Mouse (Mus musculus) intestine, embryonic 14.5 days (tissue): ENCODE measurements around the gene Fam166b. TPM values are rescaled to one million over a fixed set of nuclear protein-coding genes. Genes with fewer than 3 reads are reported as not detected.

Source experiments
- ATAC-seq: fragments of 200-750 bp; cut with Nextera tagmentation; replicated peaks from 2 replicates; pipeline ENCODE4 v1.8.0; 2017; ENCODE audit warnings: low read depth, moderate number of reproducible peaks, moderate TSS enrichment, moderate library complexity; ENCODE audit not compliant: low FRiP score, low TSS enrichment
- DNase-seq: peaks from one replicate; pipeline ENCODE4 v3.0.0-alpha.2; 2018; ENCODE audit warnings: low spot score
- H3K27ac ChIP-seq: fragments of 300-500 bp; sonication (generic); 2 replicates; pipeline ENCODE4 v1.5.1; 2014; ENCODE audit warnings: low read depth, mild to moderate bottlenecking, control low read depth
- H3K27me3 ChIP-seq: fragments of 300-500 bp; sonication (generic); replicated peaks from 2 replicates; pipeline ENCODE4 v1.6.1; 2014; ENCODE audit warnings: low read length, control low read depth; ENCODE audit not compliant: control insufficient read depth, insufficient read depth
- H3K36me3 ChIP-seq: fragments of 300-500 bp; sonication (generic); 2 replicates; pipeline ENCODE4 v1.6.1; 2014; ENCODE audit warnings: low read length, control low read depth; ENCODE audit not compliant: control insufficient read depth, insufficient read depth
- H3K4me1 ChIP-seq: fragments of 300-500 bp; sonication (generic); replicated peaks from 2 replicates; pipeline ENCODE4 v1.6.1; 2014; ENCODE audit warnings: low read length, control low read depth, mixed read lengths; ENCODE audit not compliant: control insufficient read depth, insufficient read depth
- H3K4me2 ChIP-seq: fragments of 300-500 bp; sonication (generic); 2 replicates; pipeline ENCODE4 v1.6.1; 2014; ENCODE audit warnings: low read length
- H3K4me3 ChIP-seq: fragments of 300-500 bp; sonication (generic); 2 replicates; pipeline ENCODE4 v1.5.1; 2014; ENCODE audit warnings: low read depth, low read length, control low read depth, mixed read lengths
- H3K9ac ChIP-seq: fragments of 300-500 bp; sonication (generic); 2 replicates; pipeline ENCODE4 v1.6.1; 2014; ENCODE audit warnings: mild to moderate bottlenecking, low read length
- H3K9me3 ChIP-seq: fragments of 300-500 bp; sonication (generic); 2 replicates; pipeline ENCODE4 v1.6.1; 2016; ENCODE audit warnings: low read length, control low read depth; ENCODE audit not compliant: control insufficient read depth
- WGBS: fragments of 180-500 bp; shearing (Covaris S2); extraction: QIAGEN DNeasy Blood & Tissue Kit; methylation state at CpG from one replicate; pipeline ENCODE4 v1.1.7; 2014; 5-methylcytosine and 5-hydroxymethylcytosine counted together
- polyA plus RNA-seq: library from polyadenylated mRNA; unstranded; fragments of >200 nt; fragmentation: Nextera tagmentation; extraction: Ambion mirVana; gene quantifications from 2 replicates; pipeline ENCODE4 v1.2.1, GENCODE M21; 2014

Gene Fam166b
- polyA plus RNA-seq, 1 experiment from 2014 or later = 0.18 TPM

DNA sequence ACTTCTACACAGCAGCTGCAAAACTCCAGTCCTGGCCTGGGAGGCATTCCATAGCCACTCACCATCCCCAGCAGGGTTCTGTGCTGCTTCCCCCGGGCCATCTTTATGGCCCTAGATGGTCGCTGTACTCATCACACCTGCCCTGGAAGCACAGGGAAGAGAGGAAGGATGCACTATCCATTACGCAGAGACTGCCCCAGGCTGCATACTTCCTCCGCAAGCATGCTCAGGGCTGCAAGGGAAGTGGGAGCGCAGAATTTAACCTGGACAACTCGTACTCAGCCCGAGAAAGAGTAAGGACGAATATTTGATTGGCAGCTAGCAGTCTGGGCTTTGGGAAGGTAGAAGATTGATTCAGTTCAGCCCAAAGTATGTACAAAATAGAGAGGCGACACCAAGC lies 33.1 kb downstream of the Fam166b start:
- ATAC-seq = no peak
- Histone ChIP-seq H3K27ac (no peak overlapping the region), H3K4me3 (no peak overlapping the region), H3K4me2 (no peak overlapping the region), H3K9ac (no peak overlapping the region), H3K4me1 (peaks cover 41% of the 10 kb centered on the region), H3K36me3 (no peaks in the 10 kb centered on the region), H3K27me3 (no peaks in the 10 kb centered on the region), H3K9me3 (no peaks in the 10 kb centered on the region)
- 73% methylated on average over 9 of the region's 9 CpGs for WGBS
- no peak for DNase-seq

DNA sequence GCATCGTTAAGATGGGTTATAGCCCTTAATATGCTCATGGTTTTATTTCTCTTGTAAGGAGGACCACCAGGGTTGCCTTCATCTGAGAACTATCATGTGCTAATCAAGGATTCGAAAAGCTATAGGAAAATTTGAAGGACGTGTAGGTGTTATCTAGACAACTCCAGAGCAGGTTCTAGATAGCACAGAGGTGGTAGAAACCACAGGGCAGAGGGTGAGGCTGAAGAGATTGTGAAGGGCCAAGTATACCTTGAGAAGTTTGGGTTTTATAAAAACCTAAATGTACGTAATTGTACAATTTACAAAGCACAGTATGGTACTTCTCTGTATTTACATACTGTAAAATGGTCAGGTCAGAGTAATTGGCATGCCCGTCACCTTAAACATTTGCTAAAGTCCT lies 33.8 kb downstream of the Fam166b start:
- peaks cover 36% of the 10 kb centered on the region for H3K4me1 ChIP-seq
- peak overlapping the region; percentile 20 for H3K4me2 ChIP-seq
- ATAC-seq (no peak), DNase-seq (no peak)
- H3K27me3 ChIP-seq = no peaks in the 10 kb centered on the region
- 82% methylated on average over 5 of the region's 5 CpGs for WGBS
- H3K9ac ChIP-seq = no peak overlapping the region
- no peak overlapping the region for H3K4me3 ChIP-seq
- no peaks in the 10 kb centered on the region for H3K36me3 ChIP-seq
- peak overlapping the region; percentile 93 for H3K27ac ChIP-seq
- H3K9me3 ChIP-seq = no peaks in the 10 kb centered on the region

DNA sequence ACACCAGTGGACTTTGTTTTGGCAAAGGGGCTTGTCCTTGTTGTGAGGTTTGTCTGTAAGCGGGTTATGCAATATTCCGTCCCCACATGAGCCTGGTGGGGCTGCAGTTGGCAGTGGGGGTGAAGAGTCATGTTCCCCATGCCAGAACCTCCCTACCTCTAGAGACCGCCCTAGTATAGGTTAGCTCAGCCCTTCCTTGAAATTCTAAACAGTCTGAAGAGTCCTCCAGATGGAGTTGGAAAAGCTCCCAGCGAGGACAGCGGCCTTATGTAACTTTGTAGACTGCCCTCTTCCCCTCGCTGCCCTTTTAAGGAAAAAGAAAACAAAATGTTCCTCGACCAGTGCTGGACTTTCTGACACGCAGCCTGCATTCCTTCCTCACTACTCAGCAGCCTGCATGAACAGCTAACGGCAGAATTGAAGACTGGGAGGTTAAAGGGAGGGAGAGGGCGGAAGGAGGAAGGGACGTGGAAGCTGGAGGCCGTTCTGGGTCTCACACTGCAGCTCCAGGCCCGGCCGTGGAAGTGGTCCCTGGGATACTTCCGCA lies 34.5 kb downstream of the Fam166b start:
- Histone ChIP-seq H3K9ac (no peak overlapping the region), H3K4me2 (peak overlapping the region; percentile 20), H3K27ac (peak overlapping the region; percentile 93), H3K4me3 (no peak overlapping the region), H3K4me1 (peaks cover 31% of the 10 kb centered on the region), H3K36me3 (no peaks in the 10 kb centered on the region), H3K27me3 (no peaks in the 10 kb centered on the region), H3K9me3 (no peaks in the 10 kb centered on the region)
- ATAC-seq = peak; percentile 63
- 21% methylated on average over 15 of the region's 15 CpGs for WGBS
- peak; percentile 71 for DNase-seq

DNA sequence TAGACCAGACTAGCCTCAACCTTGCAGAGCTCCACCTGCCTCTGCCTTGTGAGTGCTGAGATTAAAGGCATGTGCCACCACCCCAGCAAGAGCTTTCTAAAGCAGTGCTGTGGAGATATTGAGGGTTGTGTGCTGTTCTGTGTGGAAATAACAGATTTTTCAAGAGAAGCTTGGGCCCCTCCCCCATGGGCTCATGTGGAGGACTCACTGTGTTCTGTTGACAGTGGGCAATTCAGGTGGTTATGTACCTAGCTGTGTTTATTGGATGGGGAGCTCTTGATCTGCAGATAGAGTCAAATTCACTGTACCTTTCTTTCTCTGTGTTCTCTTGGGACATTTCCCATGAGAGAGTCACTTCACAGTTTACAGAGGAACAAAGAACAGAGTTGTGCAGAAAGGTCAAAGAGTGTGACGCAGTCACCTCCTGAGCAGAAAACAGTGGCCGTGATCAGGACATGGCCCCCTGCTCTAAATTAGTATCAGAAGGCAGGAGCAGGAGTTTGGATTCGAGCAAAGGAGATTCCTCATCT lies 37.3 kb downstream of the Fam166b start:
- ATAC-seq (no peak), DNase-seq (no peak)
- Histone ChIP-seq H3K4me1 (peaks cover 14% of the 10 kb centered on the region), H3K4me3 (no peak overlapping the region), H3K27me3 (no peaks in the 10 kb centered on the region), H3K9me3 (no peaks in the 10 kb centered on the region), H3K4me2 (no peak overlapping the region), H3K9ac (no peak overlapping the region), H3K36me3 (no peaks in the 10 kb centered on the region), H3K27ac (no peak overlapping the region)
- 79% methylated on average over 3 of the region's 3 CpGs for WGBS

- no peak for DNase-seq
- H3K9ac ChIP-seq = no peak overlapping the region
- peak overlapping the region; percentile 18; the same call in 1 of the 2 replicates for H3K27ac ChIP-seq
- H3K36me3 ChIP-seq = no peaks in the 10 kb centered on the region
- ATAC-seq = no peak
- H3K4me3 ChIP-seq = no peak overlapping the region
- H3K9me3 ChIP-seq = no peaks in the 10 kb centered on the region
- H3K4me2 ChIP-seq = no peak overlapping the region
- H3K27me3 ChIP-seq = no peaks in the 10 kb centered on the region
- H3K4me1 ChIP-seq = peaks cover 13% of the 10 kb centered on the region
- 62% methylated on average over 9 of the region's 9 CpGs for WGBS
These were observed 39.0 kb downstream of the Fam166b start for GRCm38 (mm10) chr4:43389845-43390440.

DNA sequence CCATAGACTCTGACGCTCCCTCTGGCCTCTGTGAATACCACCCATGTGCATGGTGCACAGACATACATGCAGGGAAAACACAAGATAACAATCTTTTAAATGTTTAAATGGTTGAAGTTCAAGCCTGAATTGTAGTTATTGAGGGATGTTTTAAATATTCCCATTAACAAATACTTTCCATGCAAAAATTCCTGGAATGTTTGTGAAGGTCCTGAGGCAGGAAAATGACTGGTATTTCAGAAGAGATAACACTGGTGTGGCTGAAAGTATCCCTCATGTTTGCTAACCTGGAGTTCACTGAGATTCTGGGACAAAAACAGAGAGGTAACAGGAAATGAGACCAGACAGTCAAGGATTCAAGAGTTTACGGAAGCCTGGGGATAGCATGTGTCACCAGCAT lies 39.5 kb downstream of the Fam166b start:
- no peak overlapping the region for H3K9ac ChIP-seq
- H3K36me3 ChIP-seq = no peaks in the 10 kb centered on the region
- H3K27ac ChIP-seq = no peak overlapping the region
- no peak for DNase-seq
- H3K4me2 ChIP-seq = no peak overlapping the region
- no peaks in the 10 kb centered on the region for H3K27me3 ChIP-seq
- ATAC-seq = no peak
- H3K9me3 ChIP-seq = no peaks in the 10 kb centered on the region
- WGBS = 81% methylated on average over 2 of the region's 2 CpGs
- no peak overlapping the region for H3K4me3 ChIP-seq
- peaks cover 7% of the 10 kb centered on the region for H3K4me1 ChIP-seq

GRCm38 (mm10) chr4:43386932-43387331 lies 42.0 kb downstream of the Fam166b start:
- H3K36me3 ChIP-seq = no peaks in the 10 kb centered on the region
- H3K4me3 ChIP-seq = no peak overlapping the region
- ATAC-seq = no peak
- peaks cover 6% of the 10 kb centered on the region for H3K4me1 ChIP-seq
- no peak overlapping the region for H3K9ac ChIP-seq
- H3K27ac ChIP-seq = no peak overlapping the region
- H3K9me3 ChIP-seq = no peaks in the 10 kb centered on the region
- no peaks in the 10 kb centered on the region for H3K27me3 ChIP-seq
- DNase-seq = no peak
- no peak overlapping the region for H3K4me2 ChIP-seq

GRCm38 (mm10) chr4:43384541-43384940 lies 44.4 kb downstream of the Fam166b start:
- Histone ChIP-seq H3K4me1 (peaks cover 10% of the 10 kb centered on the region; the same call in 1 of the 2 replicates), H3K27me3 (no peaks in the 10 kb centered on the region), H3K4me2 (no peak overlapping the region), H3K9me3 (no peaks in the 10 kb centered on the region), H3K27ac (no peak overlapping the region), H3K9ac (no peak overlapping the region), H3K36me3 (no peaks in the 10 kb centered on the region), H3K4me3 (no peak overlapping the region)
- ATAC-seq (no peak), DNase-seq (no peak)
- WGBS = 79% methylated on average over 3 of the region's 3 CpGs

GRCm38 (mm10) chr4:43384083-43384460 lies 44.9 kb downstream of the Fam166b start:
- Histone ChIP-seq H3K4me2 (no peak overlapping the region), H3K36me3 (no peaks in the 10 kb centered on the region), H3K27me3 (no peaks in the 10 kb centered on the region), H3K9ac (no peak overlapping the region), H3K4me1 (peaks cover 10% of the 10 kb centered on the region; the same call in 1 of the 2 replicates), H3K27ac (no peak overlapping the region), H3K9me3 (no peaks in the 10 kb centered on the region), H3K4me3 (no peak overlapping the region)
- 87% methylated on average over 5 of the region's 5 CpGs for WGBS
- no peak for ATAC-seq
- DNase-seq = no peak
